Mouse (Mus musculus) limb, embryonic 14.5 days (tissue): Measurements from ENCODE around the gene Acot12. TPM values are rescaled to one million over a fixed set of nuclear protein-coding genes. Genes with fewer than 3 reads are reported as not detected.

ENCODE experiments used
- ATAC-seq: fragments of 200-750 bp; cut with Nextera tagmentation; 2 replicates; pipeline ENCODE4 v1.8.0; 2017; ENCODE audit warnings: low read depth, moderate number of reproducible peaks, moderate TSS enrichment; ENCODE audit not compliant: low FRiP score
- DNase-seq: peaks from one replicate; pipeline ENCODE4 v3.0.0-alpha.2; 2015; ENCODE audit warnings: low spot score
- H3K27ac ChIP-seq: fragments of 300-500 bp; sonication (generic); replicated peaks from 2 replicates; pipeline ENCODE4 v1.5.1; 2014; ENCODE audit warnings: low read depth, mild to moderate bottlenecking, low read length, moderate library complexity, mixed read lengths
- H3K27me3 ChIP-seq: fragments of 300-500 bp; sonication (generic); 2 replicates; pipeline ENCODE4 v1.6.1; 2014; ENCODE audit warnings: low read length, mixed read lengths; ENCODE audit not compliant: control insufficient read depth, insufficient read depth
- H3K36me3 ChIP-seq: fragments of 300-500 bp; sonication (generic); 2 replicates; pipeline ENCODE4 v1.6.1; 2014; ENCODE audit warnings: mild to moderate bottlenecking, low read length, moderate library complexity, mixed read lengths; ENCODE audit not compliant: control insufficient read depth, insufficient read depth
- H3K4me1 ChIP-seq: fragments of 300-500 bp; sonication (generic); 2 replicates; pipeline ENCODE4 v1.6.1; 2014; ENCODE audit warnings: antibody characterized with exemption, low read length, mixed read lengths; ENCODE audit not compliant: control insufficient read depth, insufficient read depth
- H3K4me2 ChIP-seq: fragments of 300-500 bp; sonication (generic); replicated peaks from 2 replicates; pipeline ENCODE4 v1.6.1; 2014; ENCODE audit warnings: low read depth, mild to moderate bottlenecking, low read length, moderate library complexity; ENCODE audit not compliant: severe bottlenecking
- H3K4me3 ChIP-seq: fragments of 300-500 bp; sonication (generic); replicated peaks from 2 replicates; pipeline ENCODE4 v1.5.1; 2014; ENCODE audit warnings: low read length
- H3K9ac ChIP-seq: fragments of 300-500 bp; sonication (generic); 2 replicates; pipeline ENCODE4 v1.6.1; 2014; ENCODE audit warnings: mild to moderate bottlenecking, low read depth, low read length, moderate library complexity; ENCODE audit not compliant: severe bottlenecking
- H3K9me3 ChIP-seq: fragments of 300-500 bp; sonication (generic); 2 replicates; pipeline ENCODE4 v1.6.1; 2016; ENCODE audit warnings: low read length; ENCODE audit not compliant: control insufficient read depth
- POLR2A ChIP-seq: fragments of 200-500 bp; IDR thresholded peaks from 2 replicates; pipeline ENCODE4 v1.8.0; 2012; ENCODE audit warnings: inconsistent platforms, mild to moderate bottlenecking, moderate library complexity, borderline replicate concordance; ENCODE audit not compliant: insufficient read depth, insufficient read length; ENCODE audit errors: extremely low read depth
- WGBS: fragments of 180-500 bp; shearing (Covaris S2); extraction: QIAGEN DNeasy Blood & Tissue Kit; methylation state at CpG from one replicate; pipeline ENCODE4 v1.1.7; 2014; 5-methylcytosine and 5-hydroxymethylcytosine counted together
- polyA plus RNA-seq, 2 experiments: library from polyadenylated mRNA; depleted of rRNA in 1 of 2; stranded (reverse) in 1 of 2; unstranded in 1 of 2; fragments of >200 nt; fragmentation: Nextera tagmentation in 1 of 2; extraction: Ambion mirVana in 1 of 2; gene quantifications; 2 replicates each; pipeline versions ENCODE4 v1.2.1 to v1.2.3; 2012 to 2014

Gene Acot12
- polyA plus RNA-seq, 2 experiments = 0.11 TPM; not detected in 1

GRCm38 (mm10) chr13:91702337-91702736 lies 39.0 kb upstream of the Acot12 start:
- H3K4me3 ChIP-seq = no peak overlapping the region
- no peak overlapping the region for H3K27ac ChIP-seq
- H3K27me3 ChIP-seq = no peaks in the 10 kb centered on the region
- DNase-seq (no peak), ATAC-seq (no peak)
- no peak overlapping the region for H3K4me2 ChIP-seq
- H3K9ac ChIP-seq = no peak overlapping the region
- peaks cover 43% of the 10 kb centered on the region for H3K36me3 ChIP-seq
- H3K9me3 ChIP-seq = no peaks in the 10 kb centered on the region
- TF ChIP-seq POLR2A = no peak
- 69% methylated on average over 6 of the region's 6 CpGs for WGBS
- no peaks in the 10 kb centered on the region for H3K4me1 ChIP-seq

GRCm38 (mm10) chr13:91719487-91719886 lies 21.8 kb upstream of the Acot12 start:
- Histone ChIP-seq H3K27ac (no peak overlapping the region), H3K36me3 (no peaks in the 10 kb centered on the region), H3K4me2 (no peak overlapping the region), H3K4me3 (no peak overlapping the region), H3K27me3 (no peaks in the 10 kb centered on the region), H3K4me1 (no peaks in the 10 kb centered on the region), H3K9ac (no peak overlapping the region), H3K9me3 (no peaks in the 10 kb centered on the region)
- WGBS = 93% methylated on average over 6 of the region's 6 CpGs
- no peak for DNase-seq
- no peak for ATAC-seq
- no peak for TF ChIP-seq POLR2A

GRCm38 (mm10) chr13:91723108-91723735 lies 18.1 kb upstream of the Acot12 start:
- no peak overlapping the region for H3K9ac ChIP-seq
- WGBS = 73% methylated on average over 8 of the region's 8 CpGs
- ATAC-seq = no peak

GRCm38 (mm10) chr13:91723736-91724119 lies 17.6 kb upstream of the Acot12 start:
- Histone ChIP-seq H3K9ac (no peak overlapping the region), H3K27me3 (no peaks in the 10 kb centered on the region), H3K4me1 (no peaks in the 10 kb centered on the region), H3K4me2 (no peak overlapping the region), H3K27ac (no peak overlapping the region), H3K9me3 (no peaks in the 10 kb centered on the region), H3K36me3 (no peaks in the 10 kb centered on the region), H3K4me3 (no peak overlapping the region)
- 83% methylated on average over 7 of the region's 7 CpGs for WGBS
- TF ChIP-seq POLR2A = no peak
- ATAC-seq (no peak), DNase-seq (no peak)

More at GRCm38 (mm10) chr13:91723108-91723735, 18.1 kb upstream of the Acot12 start:
- Histone ChIP-seq H3K9me3 (no peaks in the 10 kb centered on the region), H3K36me3 (no peaks in the 10 kb centered on the region), H3K27ac (no peak overlapping the region), H3K4me3 (no peak overlapping the region), H3K4me2 (no peak overlapping the region), H3K4me1 (no peaks in the 10 kb centered on the region), H3K27me3 (no peaks in the 10 kb centered on the region)
- DNase-seq = no peak
- TF ChIP-seq POLR2A = no peak

GRCm38 (mm10) chr13:91724211-91724610 lies 17.1 kb upstream of the Acot12 start:
- no peak for DNase-seq
- Histone ChIP-seq H3K4me2 (no peak overlapping the region), H3K4me1 (no peaks in the 10 kb centered on the region), H3K4me3 (no peak overlapping the region), H3K9ac (no peak overlapping the region), H3K27ac (no peak overlapping the region), H3K9me3 (no peaks in the 10 kb centered on the region), H3K36me3 (no peaks in the 10 kb centered on the region), H3K27me3 (no peaks in the 10 kb centered on the region)
- no peak for ATAC-seq
- WGBS = 75% methylated on average over 3 of the region's 3 CpGs
- TF ChIP-seq POLR2A = no peak

- TF ChIP-seq POLR2A = no peak
- no peak overlapping the region for H3K27ac ChIP-seq
- H3K27me3 ChIP-seq = no peaks in the 10 kb centered on the region
- no peak overlapping the region for H3K9ac ChIP-seq
- H3K9me3 ChIP-seq = no peaks in the 10 kb centered on the region
- 71% methylated on average over 3 of the region's 3 CpGs for WGBS
- H3K4me2 ChIP-seq = no peak overlapping the region
- H3K4me3 ChIP-seq = no peak overlapping the region
- ATAC-seq = no peak
- no peak for DNase-seq
- no peaks in the 10 kb centered on the region for H3K4me1 ChIP-seq
- no peaks in the 10 kb centered on the region for H3K36me3 ChIP-seq
Observed at GRCm38 (mm10) chr13:91725130-91725529, 16.2 kb upstream of the Acot12 start.
